Comparison of ENCODE assay signal across 8 mouse cellular contexts in genomic region chr1:179645101-179645979, GRCm38 (mm10). TPM values are rescaled to one million over a fixed set of nuclear protein-coding genes. Genes with fewer than 3 reads are reported as not detected.
DNase-seq lines count a peak whose midpoint lies in the region; ATAC-seq and TF ChIP-seq lines count a peak whose summit lies in the region.

No protein-coding gene starts in this region.

- H3K4me3 ChIP-seq in forebrain, embryonic 10.5 days: peak overlapping the region; percentile 25
- H3K4me3 ChIP-seq in heart, embryonic 15.5 days: peak overlapping the region; percentile 15; the same call in 1 of the 2 replicates
- no peak overlapping the region for H3K4me3 ChIP-seq in liver, embryonic 14.5 days (ENCODE audit: insufficient read depth in 1 of 2, low read depth in 2 of 2, low read length in 2 of 2)
- no peak overlapping the region for H3K4me3 ChIP-seq in neural tube, embryonic 12.5 days
- H3K4me3 ChIP-seq in stomach, postnatal 0 days (ENCODE audit: low read depth, low read length): no peak overlapping the region

- no peaks in the 10 kb centered on the region for H3K9me3 ChIP-seq in forebrain, embryonic 10.5 days
- H3K9me3 ChIP-seq in heart, embryonic 15.5 days (replicated peaks): no peaks in the 10 kb centered on the region
- H3K9me3 ChIP-seq in liver, embryonic 14.5 days (ENCODE audit: control insufficient read depth, low read length): no peaks in the 10 kb centered on the region
- no peaks in the 10 kb centered on the region for H3K9me3 ChIP-seq in neural tube, embryonic 12.5 days
- no peaks in the 10 kb centered on the region for H3K9me3 ChIP-seq in stomach, postnatal 0 days (ENCODE audit: control insufficient read depth, low read length)

- peak overlapping the region; percentile 53 for H3K4me2 ChIP-seq in heart, embryonic 15.5 days
- no peak overlapping the region for H3K4me2 ChIP-seq in liver, embryonic 14.5 days (ENCODE audit: low read depth)
- peak overlapping the region; percentile 52 for H3K4me2 ChIP-seq in neural tube, embryonic 12.5 days (replicated peaks)
- peak overlapping the region; percentile 42 for H3K4me2 ChIP-seq in stomach, postnatal 0 days (replicated peaks; ENCODE audit: low read depth)

- peak; percentile 57 to 65 for DNase-seq in CD8-positive naive resting alpha-beta T cell, adult 2 months (ENCODE audit: low read depth in 2 of 2, low spot score in 2 of 2)
- DNase-seq in c-Kit-negative CD71-positive TER-119-positive erythroid progenitor cells, embryonic 14.5 days (ENCODE audit: low read depth, low spot score): peak; percentile 20
- DNase-seq in forebrain, embryonic 10.5 days (ENCODE audit: extremely low spot score, low spot score): peak; percentile 76
- DNase-seq in kidney, postnatal 25 days: peak; percentile 84
- peak in 2 of 3 experiments; percentile 52 to 53 for DNase-seq in liver, embryonic 14.5 days (ENCODE audit: low read depth in 3 of 3, low spot score in 3 of 3)
- DNase-seq in stomach, postnatal 0 days (ENCODE audit: low spot score): peak; percentile 77

- H3K9ac ChIP-seq in heart, embryonic 15.5 days: no peak overlapping the region
- no peak overlapping the region for H3K9ac ChIP-seq in liver, embryonic 14.5 days (replicated peaks)
- no peak overlapping the region for H3K9ac ChIP-seq in neural tube, embryonic 12.5 days
- no peak overlapping the region for H3K9ac ChIP-seq in stomach, postnatal 0 days (ENCODE audit: low read length)

- peak overlapping the region; percentile 40; the same call in 1 of the 2 replicates for H3K27ac ChIP-seq in forebrain, embryonic 10.5 days
- no peak overlapping the region for H3K27ac ChIP-seq in heart, embryonic 15.5 days
- no peak overlapping the region for H3K27ac ChIP-seq in liver, embryonic 14.5 days
- H3K27ac ChIP-seq in neural tube, embryonic 12.5 days: no peak overlapping the region
- no peak overlapping the region for H3K27ac ChIP-seq in stomach, postnatal 0 days (replicated peaks)

- peak; percentile 84 for ATAC-seq in heart, embryonic 15.5 days (replicated peaks; ENCODE audit: insufficient number of reproducible peaks, insufficient read depth, low FRiP score, low read depth)
- peak; percentile 52; the same call in 1 of the 2 replicates for ATAC-seq in liver, embryonic 14.5 days (ENCODE audit: insufficient read depth)
- peak; percentile 68 for ATAC-seq in neural tube, embryonic 12.5 days (ENCODE audit: low FRiP score, low read depth)
- peak; percentile 86 for ATAC-seq in stomach, postnatal 0 days (ENCODE audit: low FRiP score, low TSS enrichment)

- TF ChIP-seq EP300 in liver, embryonic 14.5 days (IDR thresholded peaks at IDR 0.05; ENCODE audit: low read depth): no peak
- no peak for TF ChIP-seq EP300 in stomach, postnatal 0 days (optimal IDR thresholded peaks at IDR 0.05)

- no peaks in the 10 kb centered on the region for H3K36me3 ChIP-seq in forebrain, embryonic 10.5 days (replicated peaks)
- H3K36me3 ChIP-seq in heart, embryonic 15.5 days: no peaks in the 10 kb centered on the region
- H3K36me3 ChIP-seq in liver, embryonic 14.5 days (replicated peaks; ENCODE audit: control insufficient read depth, insufficient read depth, low read depth): no peaks in the 10 kb centered on the region
- H3K36me3 ChIP-seq in neural tube, embryonic 12.5 days: no peaks in the 10 kb centered on the region
- no peaks in the 10 kb centered on the region for H3K36me3 ChIP-seq in stomach, postnatal 0 days (ENCODE audit: control insufficient read depth, insufficient read depth, low read length)

- TF ChIP-seq CTCF in liver, embryonic 14.5 days (IDR thresholded peaks at IDR 0.05; ENCODE audit: low read depth): peak; percentile 90
- TF ChIP-seq CTCF in stomach, postnatal 0 days (IDR thresholded peaks at IDR 0.05; ENCODE audit: low read depth): peak; percentile 95

- no peaks in the 10 kb centered on the region for H3K27me3 ChIP-seq in forebrain, embryonic 10.5 days (ENCODE audit: poor library complexity, severe bottlenecking)
- no peaks in the 10 kb centered on the region; the same call in 1 of the 2 replicates for H3K27me3 ChIP-seq in heart, embryonic 15.5 days
- H3K27me3 ChIP-seq in liver, embryonic 14.5 days (ENCODE audit: control insufficient read depth, insufficient read depth, low read length): no peaks in the 10 kb centered on the region
- no peaks in the 10 kb centered on the region for H3K27me3 ChIP-seq in neural tube, embryonic 12.5 days (replicated peaks)
- H3K27me3 ChIP-seq in stomach, postnatal 0 days (ENCODE audit: control insufficient read depth, insufficient read depth, low read length): no peaks in the 10 kb centered on the region

- peaks cover 7% of the 10 kb centered on the region for H3K4me1 ChIP-seq in forebrain, embryonic 10.5 days
- peaks cover 6% of the 10 kb centered on the region; the same call in 1 of the 2 replicates for H3K4me1 ChIP-seq in heart, embryonic 15.5 days (replicated peaks)
- peaks cover 3 to 6% of the 10 kb centered on the region in 2 experiments for H3K4me1 ChIP-seq in liver, embryonic 14.5 days (replicated peaks; ENCODE audit: control insufficient read depth in 2 of 2, insufficient read depth in 2 of 2, low read length in 1 of 2)
- no peaks in the 10 kb centered on the region for H3K4me1 ChIP-seq in neural tube, embryonic 12.5 days
- H3K4me1 ChIP-seq in stomach, postnatal 0 days (replicated peaks; ENCODE audit: control insufficient read depth, insufficient read depth): no peaks in the 10 kb centered on the region

- WGBS in forebrain, embryonic 10.5 days: 66% methylated on average over 13 of the region's 13 CpGs
- 57% methylated on average over 13 of the region's 13 CpGs for WGBS in heart, embryonic 15.5 days
- 43% methylated on average over 13 of the region's 13 CpGs for WGBS in liver, embryonic 14.5 days (ENCODE audit: insufficient replicate concordance)
- 64% methylated on average over 13 of the region's 13 CpGs for WGBS in neural tube, embryonic 12.5 days
- WGBS in stomach, postnatal 0 days: 57% methylated on average over 13 of the region's 13 CpGs

RNA-seq across cellular contexts. Expression of gene Sccpdh, which starts 22.7 kb away (rescaled TPM):
- polyA plus RNA-seq in forebrain, embryonic 10.5 days (2016; fragmentation: Nextera tagmentation; extraction: Ambion mirVana): 67.8 and 70.1 TPM in 2 replicates
- polyA plus RNA-seq in heart, embryonic 15.5 days (2015; fragmentation: Nextera tagmentation; extraction: Ambion mirVana): 87.0 and 94.9 TPM in 2 replicates
- 2.6 and 4.0 TPM in 2 replicates for polyA plus RNA-seq in liver, embryonic 14.5 days (2012; rRNA removed)
- polyA plus RNA-seq in liver, embryonic 14.5 days (2014; fragmentation: Nextera tagmentation; extraction: Ambion mirVana): 7.8 TPM in 2 replicates
- 121 and 124 TPM in 2 replicates for polyA plus RNA-seq in neural tube, embryonic 12.5 days (2016; fragmentation: Nextera tagmentation; extraction: Ambion mirVana)
- polyA plus RNA-seq in stomach, postnatal 0 days (2015; fragmentation: Nextera tagmentation; extraction: Ambion mirVana): 39.0 and 41.3 TPM in 2 replicates

Comparison
In these comparisons a context has a peak if more than half of its experiments do, and no peak if none do; other contexts are left out.
1. DNase-seq: peak in every context shown above with its lines; median percentile 84 in kidney, postnatal 25 days; 77 in stomach, postnatal 0 days; 76 in forebrain, embryonic 10.5 days; 61 in CD8-positive naive resting alpha-beta T cell, adult 2 months; 52 in liver, embryonic 14.5 days; 20 in c-Kit-negative CD71-positive TER-119-positive erythroid progenitor cells, embryonic 14.5 days.
2. H3K4me3 ChIP-seq: peak in forebrain, embryonic 10.5 days (single experiment) and heart, embryonic 15.5 days (single experiment); none in liver, embryonic 14.5 days (0 of 2), neural tube, embryonic 12.5 days (single experiment) and stomach, postnatal 0 days (single experiment).
3. Peak in every context shown above with its lines, with median percentiles within 50 percentile points of each other: ATAC-seq.